Mouse (Mus musculus) kidney, postnatal 36 days (tissue): ENCODE results near the gene Hoxc11.

Experiments used
- DNase-seq, 2 experiments: peaks; one replicate each; pipeline ENCODE4 v3.0.0; 2021 to 2022; ENCODE audit warnings: mixed read lengths in 2 of 2

Hoxc11 gene

GRCm38 (mm10) chr15:102954192-102955006 lies at the start of gene Hoxc11:
TSS of gene Hoxc11 (plus strand) at chr15:102954427.
- peak in 1 of 2 experiments; percentile 48 for DNase-seq

- DNase-seq: no peak
Measured at GRCm38 (mm10) chr15:102904946-102905345, 49.3 kb upstream of the Hoxc11 start.

GRCm38 (mm10) chr15:102909536-102909935 lies 44.7 kb upstream of the Hoxc11 start:
- DNase-seq: no peak

GRCm38 (mm10) chr15:102910038-102910437 lies 44.2 kb upstream of the Hoxc11 start:
- no peak for DNase-seq

GRCm38 (mm10) chr15:102910496-102911095 lies 43.6 kb upstream of the Hoxc11 start:
- no peak for DNase-seq

GRCm38 (mm10) chr15:102913038-102913585 lies 41.1 kb upstream of the Hoxc11 start:
- no peak for DNase-seq

- DNase-seq: no peak
Measured at GRCm38 (mm10) chr15:102917972-102918572, 36.2 kb upstream of the Hoxc11 start.

- no peak for DNase-seq
Measured at GRCm38 (mm10) chr15:102918611-102919265, 35.5 kb upstream of the Hoxc11 start.

- DNase-seq: no peak
Measured at GRCm38 (mm10) chr15:102919336-102920180, 34.7 kb upstream of the Hoxc11 start.

- DNase-seq: peak; percentile 56 to 70
Measured at GRCm38 (mm10) chr15:102920619-102921018, 33.6 kb upstream of the Hoxc11 start.

- no peak for DNase-seq
Measured at GRCm38 (mm10) chr15:102921053-102922011, 32.9 kb upstream of the Hoxc11 start, which contains the start of gene Hoxc13. TSS of gene Hoxc13 (plus strand) at chr15:102921103.

- peak; percentile 28 to 39 for DNase-seq
Measured at GRCm38 (mm10) chr15:102922012-102922362, 32.2 kb upstream of the Hoxc11 start.

GRCm38 (mm10) chr15:102922636-102923500 lies 31.4 kb upstream of the Hoxc11 start:
- DNase-seq: no peak

- DNase-seq: no peak
Measured at GRCm38 (mm10) chr15:102927032-102927645, 27.1 kb upstream of the Hoxc11 start.

GRCm38 (mm10) chr15:102931706-102932358 lies 22.4 kb upstream of the Hoxc11 start:
- no peak for DNase-seq

GRCm38 (mm10) chr15:102934438-102934837 lies 19.8 kb upstream of the Hoxc11 start:
- no peak for DNase-seq

- no peak for DNase-seq
Measured at GRCm38 (mm10) chr15:102934897-102935296, 19.3 kb upstream of the Hoxc11 start.

- DNase-seq: no peak
Measured at GRCm38 (mm10) chr15:102936279-102936972, 17.8 kb upstream of the Hoxc11 start, which contains the start of gene Hoxc12. TSS of gene Hoxc12 (plus strand) at chr15:102936757.
